Mouse (Mus musculus) gastrocnemius, adult 2 months (tissue): Measurements from ENCODE around the gene Grid1. TPM values are rescaled to one million over a fixed set of nuclear protein-coding genes. Genes with fewer than 3 reads are reported as not detected.

Source experiments
- DNase-seq: peaks from one replicate; pipeline ENCODE4 v3.0.0; 2022
- H3K27ac ChIP-seq: fragments of 200-600 bp; 2 replicates; pipeline ENCODE4 v1.8.1; 2022; ENCODE audit warnings: mild to moderate bottlenecking
- H3K4me3 ChIP-seq: fragments of 200-600 bp; 2 replicates; pipeline ENCODE4 v1.8.1; 2022; ENCODE audit warnings: mild to moderate bottlenecking, moderate library complexity
- CTCF ChIP-seq: fragments of 200-600 bp; IDR thresholded peaks from 2 replicates; pipeline ENCODE4 v1.8.1; 2022; ENCODE audit warnings: antibody characterized with exemption, mild to moderate bottlenecking, moderate library complexity
- intact Hi-C: fragments of 180-260 bp; cut with DNase I; formaldehyde crosslinking; loops from one replicate; pipeline ENCODE4 v1.15.1; 2025
- total RNA-seq, 2 experiments: library from RNA; stranded (reverse); gene quantifications; 2 replicates each; pipeline ENCODE4 v1.2.3; 2021

Grid1 gene
- total RNA-seq, 2 experiments from 2014 or later, result not detected

DNA sequence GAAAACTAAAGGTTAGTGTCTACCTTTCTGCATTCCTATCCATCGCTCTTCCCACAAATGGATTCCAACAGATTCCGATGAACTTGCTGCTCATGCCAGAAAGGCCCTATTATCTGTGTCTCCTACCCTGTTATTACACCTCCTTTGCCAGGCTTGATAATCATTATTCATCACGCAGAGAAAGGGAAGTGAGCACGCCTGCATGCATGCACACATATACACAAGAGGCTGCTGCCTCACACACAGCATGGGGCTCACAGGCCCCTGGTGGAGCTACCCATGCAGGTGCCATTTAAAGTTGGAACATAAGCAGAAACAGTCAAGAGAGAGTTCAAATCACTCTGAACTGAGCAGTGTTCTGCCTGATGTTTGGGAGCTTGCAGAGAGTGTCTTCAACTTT lies 450.4 kb downstream of the Grid1 start:
- DNase-seq, result no peak
- no peak overlapping the region for H3K4me3 ChIP-seq
- TF ChIP-seq CTCF, result no peak

DNA sequence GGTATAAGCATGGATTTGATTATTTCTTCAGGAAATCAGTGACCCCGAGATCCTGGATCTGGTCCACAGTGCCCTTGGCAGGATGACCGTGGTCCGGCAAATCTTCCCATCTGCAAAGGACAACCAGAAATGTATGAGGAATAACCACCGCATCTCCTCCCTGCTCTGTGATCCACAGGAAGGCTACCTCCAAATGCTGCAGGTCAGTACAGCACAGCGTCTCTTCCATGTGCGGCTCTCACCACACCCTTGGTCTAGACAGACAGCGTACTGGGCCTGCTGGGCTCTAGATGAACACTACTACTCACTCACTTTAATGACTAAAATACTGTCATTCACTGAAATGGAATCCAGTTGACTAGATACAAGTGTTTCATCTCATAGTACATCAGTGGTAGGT lies 489.3 kb downstream of the Grid1 start:
- H3K27ac ChIP-seq, result no peak overlapping the region
- intact Hi-C loops, result no loop called here
- no peak overlapping the region for H3K4me3 ChIP-seq
- no peak for TF ChIP-seq CTCF
- DNase-seq, result no peak

More for the DNA sequence above, 450.4 kb downstream of the Grid1 start:
- no peak overlapping the region for H3K27ac ChIP-seq
- intact Hi-C loops, result no loop called here

DNA sequence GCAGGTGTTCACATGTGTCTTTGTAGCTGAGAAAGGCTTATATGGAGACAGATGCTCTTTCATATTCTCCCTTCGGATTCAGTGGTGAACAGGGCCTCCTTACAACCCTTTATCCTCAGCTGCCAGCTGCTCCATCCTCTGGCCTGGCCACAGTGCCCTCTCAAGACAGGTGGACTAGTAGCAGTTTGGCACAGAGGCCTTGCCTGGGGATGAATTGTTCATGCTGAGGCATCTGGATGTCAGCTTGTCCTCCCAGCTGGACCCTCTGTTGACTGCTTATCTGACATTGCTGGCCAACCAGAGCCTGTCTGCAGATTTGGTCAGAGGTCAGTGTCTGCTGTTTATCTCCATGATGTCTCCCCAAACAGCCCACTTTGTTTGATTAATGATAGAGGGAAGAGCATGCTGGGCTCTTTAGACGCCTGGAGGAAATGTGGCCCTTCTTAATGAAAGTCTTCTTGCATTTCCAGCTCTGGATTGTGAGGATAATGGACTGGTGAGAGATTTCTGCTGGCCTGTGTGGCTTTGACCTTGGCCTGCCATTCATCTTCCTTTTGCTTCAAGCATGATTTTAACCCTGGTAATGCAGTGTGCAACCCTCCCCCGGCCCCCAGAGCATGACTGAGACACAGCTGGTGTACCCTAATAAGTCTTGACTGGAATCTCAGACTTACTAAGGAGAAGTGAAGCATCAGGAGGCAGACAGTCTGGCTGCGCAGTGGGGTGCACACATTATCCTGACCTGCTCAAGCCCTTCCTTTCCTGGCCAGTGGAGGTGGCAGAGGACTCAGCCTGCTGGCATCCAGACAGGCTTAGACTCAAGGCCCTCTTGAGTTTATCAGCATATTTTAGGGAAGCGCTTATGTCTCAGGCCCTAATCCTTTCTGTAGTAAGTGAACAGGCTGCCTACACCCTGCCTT lies 493.7 kb downstream of the Grid1 start:
- no peak for TF ChIP-seq CTCF
- H3K27ac ChIP-seq, result no peak overlapping the region
- H3K4me3 ChIP-seq, result no peak overlapping the region
- no peak for DNase-seq
- intact Hi-C loops, result no loop called here

DNA sequence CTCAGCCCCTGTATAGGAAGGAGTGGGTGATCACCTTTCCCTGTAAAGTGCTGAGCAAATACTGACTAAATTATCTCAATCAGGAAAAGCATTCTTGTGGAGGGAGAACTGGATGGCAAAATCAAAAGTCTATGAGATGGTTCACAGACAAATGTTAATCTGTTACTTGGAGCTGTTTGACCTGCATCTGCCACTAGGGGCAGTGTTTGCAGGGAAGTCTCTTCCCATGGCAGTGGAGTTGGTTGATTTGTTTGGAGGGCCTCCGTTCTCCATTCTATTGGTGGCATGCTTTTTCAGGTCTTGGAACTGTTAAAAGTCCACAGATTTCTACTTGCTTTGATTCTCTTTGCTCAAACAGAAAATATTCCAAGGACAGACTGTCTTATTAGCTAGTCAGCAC lies 506.4 kb downstream of the Grid1 start:
- peak; percentile 37; the same call in 1 of the 2 replicates for TF ChIP-seq CTCF
- intact Hi-C loops, result no loop called here
- Histone ChIP-seq H3K4me3 (no peak overlapping the region), H3K27ac (no peak overlapping the region)
- DNase-seq, result no peak

DNA sequence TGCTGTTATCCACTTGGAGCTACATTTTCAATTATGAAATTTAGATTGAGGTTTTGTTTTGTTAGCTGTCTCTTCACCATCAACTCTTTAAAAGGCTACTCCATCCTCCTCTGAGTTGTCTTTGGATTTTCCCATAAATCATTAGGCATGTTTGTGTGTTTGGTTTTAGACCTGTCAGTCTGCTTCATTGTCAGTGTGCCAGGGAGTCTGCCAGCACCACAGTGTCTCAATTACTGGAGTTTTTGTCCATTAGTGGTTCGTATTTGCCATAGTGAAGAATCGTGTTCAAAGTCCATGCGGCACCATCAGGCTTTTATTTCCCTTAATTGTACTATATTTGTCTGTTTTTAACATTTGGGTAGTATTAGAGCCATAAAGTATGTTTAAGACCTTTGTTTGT lies 516.7 kb downstream of the Grid1 start:
- H3K27ac ChIP-seq, result no peak overlapping the region
- intact Hi-C loops, result no loop called here
- TF ChIP-seq CTCF, result no peak
- DNase-seq, result no peak
- H3K4me3 ChIP-seq, result no peak overlapping the region

DNA sequence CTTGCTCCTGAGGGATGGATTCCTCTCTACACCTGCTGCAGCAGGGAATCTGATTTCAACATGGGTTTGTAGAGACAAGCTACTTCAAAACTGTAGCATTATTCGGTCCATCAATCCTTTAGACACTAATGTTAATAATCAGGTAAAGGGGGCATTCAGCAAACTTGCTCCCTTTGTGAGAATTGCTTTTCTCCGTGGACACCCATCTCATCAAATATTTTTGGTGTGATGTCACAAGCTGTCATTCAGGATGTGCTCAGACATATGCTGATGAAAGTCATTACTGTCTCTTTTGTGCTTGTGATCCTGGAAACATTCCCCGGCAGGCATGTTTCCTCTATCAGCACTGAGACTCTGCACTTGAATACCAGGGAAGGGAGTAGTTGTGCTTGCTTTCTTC lies 536.1 kb downstream of the Grid1 start:
- intact Hi-C loops, result no loop called here
- no peak for DNase-seq
- no peak overlapping the region for H3K27ac ChIP-seq
- no peak for TF ChIP-seq CTCF
- H3K4me3 ChIP-seq, result no peak overlapping the region

DNA sequence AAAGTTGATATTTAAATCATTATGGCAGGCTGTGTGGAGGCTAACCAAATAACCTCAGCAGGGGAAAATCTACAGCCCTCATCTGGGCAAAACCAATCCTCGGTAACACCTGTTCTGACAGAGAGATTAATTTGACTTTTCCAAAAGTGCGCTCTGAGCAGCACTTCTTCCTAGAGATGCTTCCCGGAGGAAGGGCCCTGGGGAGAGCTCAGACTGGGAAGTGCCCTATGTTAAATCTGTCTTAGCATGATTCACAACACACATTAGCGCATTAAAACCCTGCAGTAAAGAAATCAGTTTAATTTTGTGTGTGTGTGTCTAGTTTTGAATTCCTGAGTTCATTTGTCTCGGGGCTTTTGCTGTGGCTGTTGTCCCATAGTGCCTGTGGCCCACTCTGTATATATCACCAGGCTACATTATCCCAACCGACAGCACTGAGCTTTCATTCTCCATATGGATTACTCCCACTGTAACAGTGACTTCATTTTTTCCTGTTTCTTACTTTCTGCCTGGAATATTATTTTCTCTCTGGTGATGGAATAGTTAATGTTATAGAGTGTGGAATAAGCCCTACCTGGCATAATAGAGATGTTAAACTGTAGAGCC lies 536.7 kb downstream of the Grid1 start:
- no peak for TF ChIP-seq CTCF
- intact Hi-C loops, result no loop called here
- H3K4me3 ChIP-seq, result no peak overlapping the region
- H3K27ac ChIP-seq, result no peak overlapping the region
- DNase-seq, result no peak

DNA sequence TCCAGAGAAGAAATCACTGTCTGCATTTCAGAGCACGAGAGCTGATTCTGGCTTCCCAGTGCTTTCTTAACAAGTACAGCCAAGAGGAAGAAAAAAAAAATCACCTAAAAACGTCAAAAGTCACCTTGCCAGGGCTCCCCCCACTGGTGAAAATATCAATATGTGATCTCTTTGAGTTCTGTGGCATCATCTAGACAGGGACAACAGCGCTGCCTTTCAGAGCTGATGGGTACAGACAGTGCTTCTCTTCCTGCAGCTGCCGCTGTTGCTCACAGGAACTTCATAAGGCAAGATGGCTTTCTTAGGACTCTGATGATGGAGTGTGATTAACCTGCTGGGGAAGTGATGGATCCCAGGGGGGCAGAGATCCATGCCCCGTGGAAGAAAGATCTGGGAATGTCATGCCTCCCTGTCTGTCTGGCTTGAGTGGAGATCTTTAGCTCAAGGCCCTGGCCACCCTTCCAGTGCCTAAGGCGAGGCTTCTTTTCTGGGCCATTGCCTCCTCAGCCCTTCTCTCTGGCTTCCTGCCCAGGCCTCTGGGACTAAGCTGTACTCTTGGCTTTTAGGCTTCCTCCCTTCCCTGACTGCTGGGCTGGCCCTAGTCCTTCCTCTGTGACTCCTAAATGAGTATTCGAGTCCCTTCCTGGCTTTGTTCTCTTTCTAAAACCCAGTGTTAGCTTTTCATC lies 538.4 kb downstream of the Grid1 start:
- no peak for TF ChIP-seq CTCF
- DNase-seq, result peak; percentile 44
- intact Hi-C loops, result no loop called here

DNA sequence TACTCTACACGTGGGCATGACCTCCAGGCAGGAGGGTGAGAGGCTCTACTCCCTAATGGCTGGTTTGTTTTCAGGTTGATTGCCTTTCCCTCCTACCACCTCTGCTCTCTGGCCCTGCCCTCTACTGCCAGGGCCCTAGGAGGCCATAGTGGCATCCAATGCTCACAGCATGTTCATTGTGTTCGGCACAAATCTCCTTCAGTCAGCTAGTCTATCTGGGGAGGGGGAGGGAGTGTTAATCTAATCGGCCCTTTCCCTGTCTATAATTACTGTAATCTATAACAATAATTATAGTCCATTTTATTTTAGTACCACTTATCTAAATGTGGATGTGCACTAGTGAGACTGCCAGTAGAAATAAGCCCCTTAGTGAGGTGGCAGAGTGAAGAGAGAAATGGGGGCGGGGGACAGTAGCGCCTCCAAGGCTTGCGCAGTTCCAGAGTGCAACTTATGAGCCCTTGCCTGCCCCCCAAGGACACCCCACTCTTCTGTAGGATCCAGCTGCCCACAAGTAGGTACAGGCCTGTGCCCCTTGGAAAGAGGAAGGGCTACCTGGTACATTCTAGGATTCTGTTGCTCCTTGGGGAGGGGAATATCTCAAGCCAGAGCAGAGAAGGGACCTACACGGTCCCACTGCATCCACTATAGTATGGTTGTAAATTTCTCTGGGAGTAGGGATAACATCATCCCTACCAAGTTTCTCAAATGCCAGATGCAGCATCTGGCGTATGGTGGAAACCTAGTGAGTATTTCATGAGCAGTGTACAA lies 545.5 kb downstream of the Grid1 start:
- H3K27ac ChIP-seq, result no peak overlapping the region
- H3K4me3 ChIP-seq, result no peak overlapping the region
- TF ChIP-seq CTCF, result no peak
- DNase-seq, result no peak
- intact Hi-C loops, result no loop called here

More for the DNA sequence above, 538.4 kb downstream of the Grid1 start:
- H3K27ac ChIP-seq, result no peak overlapping the region
- no peak overlapping the region for H3K4me3 ChIP-seq

DNA sequence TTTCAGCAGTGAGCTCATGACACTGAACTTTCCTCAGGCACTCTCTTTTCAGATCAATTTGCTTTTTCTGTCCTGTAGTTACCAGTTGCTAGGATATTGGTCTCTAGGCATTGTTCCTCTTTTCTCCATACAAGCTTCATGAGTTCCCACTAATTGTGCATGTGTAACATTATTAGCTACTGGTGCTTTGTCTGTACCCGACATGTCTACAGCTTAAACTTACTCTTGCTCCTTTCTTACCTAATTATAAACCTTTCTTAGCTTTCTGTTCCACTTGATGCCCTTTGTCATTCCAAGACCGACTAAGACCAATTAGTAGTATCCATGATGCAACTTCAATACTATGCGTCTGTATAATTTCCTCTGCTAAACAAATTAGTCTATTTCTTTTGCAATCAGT lies 554.5 kb downstream of the Grid1 start:
- no peak for TF ChIP-seq CTCF
- no peak for DNase-seq
- intact Hi-C loops, result no loop called here

DNA sequence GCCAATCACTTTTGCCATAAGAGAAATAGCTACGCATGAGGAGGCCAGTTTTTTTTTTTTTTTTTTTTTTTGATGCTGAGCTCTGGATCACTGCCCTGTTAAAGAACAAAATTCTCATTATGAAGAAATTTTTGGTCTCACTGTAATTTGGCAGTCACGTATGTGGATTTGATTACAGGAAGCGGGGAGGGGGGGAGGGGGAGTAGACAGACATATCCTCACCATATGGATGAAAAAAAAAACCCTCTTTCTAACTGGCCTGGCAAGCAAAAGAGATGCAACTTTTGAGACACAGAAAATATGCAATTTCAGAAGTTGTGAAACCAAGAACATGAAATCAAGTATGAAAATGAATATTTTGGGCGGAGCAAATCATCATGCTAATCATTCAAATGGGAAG lies 573.7 kb downstream of the Grid1 start:
- H3K27ac ChIP-seq, result no peak overlapping the region
- DNase-seq, result no peak
- H3K4me3 ChIP-seq, result no peak overlapping the region
- intact Hi-C loops, result no loop called here
- TF ChIP-seq CTCF, result no peak

More for the DNA sequence above, 554.5 kb downstream of the Grid1 start:
- H3K27ac ChIP-seq, result no peak overlapping the region
- H3K4me3 ChIP-seq, result no peak overlapping the region

DNA sequence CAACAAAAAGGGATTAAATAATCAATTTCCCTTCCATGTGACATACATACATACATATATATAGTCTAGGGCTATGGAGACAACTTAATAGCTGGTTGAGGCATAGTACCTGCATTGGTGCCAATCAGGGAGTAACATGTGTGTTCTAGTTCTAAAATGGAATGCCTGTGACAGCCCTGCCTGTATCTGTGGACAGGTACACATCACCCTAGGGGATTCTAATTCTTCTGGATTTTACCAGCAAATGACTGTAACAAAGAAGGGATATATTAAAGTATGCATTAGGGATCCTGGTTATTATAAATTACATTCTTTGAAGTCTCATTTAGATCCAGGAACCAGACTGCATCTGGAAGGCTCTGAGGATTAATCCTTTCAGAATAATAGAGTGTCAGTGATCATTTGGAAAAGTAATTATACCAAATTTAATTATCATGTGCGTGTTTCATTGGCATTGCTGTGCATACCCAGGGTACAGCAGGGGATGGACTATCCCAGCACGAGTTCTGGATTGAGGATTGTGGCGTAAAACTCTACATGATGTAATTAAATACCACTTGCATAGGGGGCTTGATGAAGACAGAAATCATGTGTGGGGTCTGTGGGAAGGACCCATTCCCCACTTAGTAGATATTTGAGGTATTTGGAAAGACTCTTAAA lies 584.5 kb downstream of the Grid1 start:
- no peak for DNase-seq
- no peak overlapping the region for H3K4me3 ChIP-seq
- H3K27ac ChIP-seq, result no peak overlapping the region
- intact Hi-C loops, result no loop called here
- no peak for TF ChIP-seq CTCF
